Mouse (Mus musculus): Measurements from ENCODE around the gene Pigk.

Gene Pigk

DNA sequence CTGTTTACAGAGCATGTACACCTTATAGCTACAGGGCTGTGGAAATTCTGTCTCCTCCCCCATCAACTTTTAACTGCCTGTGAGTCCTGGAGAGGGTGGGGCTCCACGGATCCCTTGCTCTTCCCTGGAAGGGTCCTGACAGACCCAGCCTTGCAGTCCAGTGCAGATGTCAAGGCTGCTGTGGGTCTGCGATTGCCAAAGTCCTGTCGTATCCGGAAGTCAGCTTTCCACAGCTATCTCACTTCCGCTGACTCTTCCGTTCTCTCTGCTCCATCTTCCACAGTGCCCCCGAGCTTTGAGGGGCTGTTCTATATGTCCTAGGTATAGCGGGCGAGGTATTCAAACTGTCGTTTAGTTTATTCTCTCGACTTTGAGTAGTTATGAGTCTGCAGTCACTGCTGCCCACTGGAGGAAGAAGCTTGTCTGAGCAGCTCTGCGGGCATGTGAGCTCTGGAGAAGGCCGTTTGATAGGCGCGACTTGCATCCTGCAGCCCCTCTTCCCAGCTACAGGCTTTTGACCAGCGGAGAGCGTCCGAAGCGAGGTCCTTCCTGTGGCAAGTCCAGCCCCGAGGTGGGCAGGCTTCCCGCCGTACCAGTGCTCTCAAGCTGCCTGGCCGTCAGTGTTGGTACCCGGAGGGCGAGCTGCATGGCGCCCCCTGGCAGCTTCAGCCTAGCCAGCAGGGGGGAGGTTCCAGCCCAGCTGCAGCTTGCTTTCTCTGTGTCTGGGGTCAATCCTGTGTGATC lies 49.4 kb downstream of the Pigk start:
- intact Hi-C loops (cut with DNase I), result loop anchor here (10.0 kb wide), 1 partner anchor 741 kb away; no protein-coding TSS in a partner anchor

DNA sequence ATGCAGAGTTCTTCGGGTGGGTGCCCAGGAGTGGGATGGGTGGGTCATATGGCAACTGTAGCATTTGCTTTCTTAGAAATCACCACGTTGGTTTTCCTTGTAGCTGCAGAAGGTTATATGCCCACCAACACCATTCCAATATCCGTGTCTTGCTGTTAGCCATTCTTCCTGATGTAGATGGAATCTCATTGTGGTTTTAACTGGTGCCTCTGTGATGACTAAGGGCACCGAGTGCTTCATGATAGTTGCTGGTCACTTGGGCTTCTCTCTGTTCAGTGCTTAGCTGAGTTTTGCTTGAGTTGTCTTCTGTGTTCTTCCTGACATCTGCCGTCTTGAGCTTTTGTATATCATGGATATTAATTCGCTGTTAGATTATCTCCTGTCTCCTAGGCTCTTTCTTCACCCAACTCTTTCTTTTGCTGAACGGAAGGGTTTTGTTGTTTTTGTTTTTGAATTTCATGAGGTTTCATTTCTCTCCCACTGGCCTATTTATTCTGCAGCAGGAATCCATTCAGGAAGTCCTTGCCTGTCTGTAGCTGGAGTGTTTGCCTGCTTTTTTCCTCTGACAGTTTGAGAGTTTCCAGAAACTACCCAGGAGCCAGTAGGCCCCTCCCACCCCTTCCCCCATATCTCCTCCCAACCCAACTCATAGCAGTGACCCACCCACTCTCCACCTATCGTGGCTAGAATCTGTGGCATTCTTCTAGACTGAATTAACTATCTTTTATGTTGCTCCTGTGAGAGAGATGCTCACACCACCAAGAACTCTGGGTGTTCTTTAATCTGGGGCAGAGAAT lies 50.8 kb downstream of the Pigk start:
- intact Hi-C loops (cut with DNase I), result loop anchor here (10.0 kb wide), 1 partner anchor 740 kb away; no protein-coding TSS in a partner anchor

DNA sequence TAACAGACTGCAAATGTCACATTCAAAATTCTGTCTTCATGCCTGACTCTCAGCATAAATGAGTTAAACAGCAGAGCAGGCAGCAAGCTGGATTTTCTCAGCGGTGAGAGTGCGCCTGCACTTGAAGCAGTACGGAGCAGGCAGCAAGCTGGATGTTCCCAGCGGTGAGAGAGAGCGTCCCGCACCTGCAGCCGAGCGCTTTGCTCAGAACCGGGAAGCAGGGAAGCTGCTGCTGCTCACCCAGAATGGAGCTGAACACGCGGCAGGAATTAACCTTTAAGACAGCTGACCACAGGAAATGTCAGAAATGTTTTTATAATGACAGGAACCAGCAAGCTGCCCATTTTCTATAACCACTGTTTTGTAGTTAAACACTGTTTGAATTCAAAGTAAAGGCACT lies 53.6 kb downstream of the Pigk start:
- intact Hi-C loops (cut with DNase I), result loop anchor here (10.0 kb wide), 1 partner anchor 737 kb away; no protein-coding TSS in a partner anchor

DNA sequence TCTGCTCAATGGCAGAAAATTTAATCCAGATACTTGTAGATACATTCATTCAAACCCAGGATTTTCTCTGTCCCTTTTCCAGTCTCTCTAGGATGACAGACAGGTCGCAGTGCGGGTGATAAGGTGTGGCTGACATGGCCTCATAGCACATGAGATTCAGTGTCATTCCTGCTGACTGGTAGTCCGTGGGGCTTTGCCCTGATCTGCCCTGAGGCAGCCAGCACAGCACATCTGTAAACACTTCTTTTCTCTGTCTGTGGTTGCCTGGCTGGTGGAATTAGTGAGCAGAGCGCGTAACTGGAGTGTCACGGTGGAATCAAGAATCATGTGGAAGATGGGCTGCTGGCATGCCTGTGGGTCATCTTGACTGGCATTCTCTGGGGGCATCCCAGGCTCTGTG lies 56.2 kb downstream of the Pigk start:
- intact Hi-C loops (cut with DNase I), result no loop called here

DNA sequence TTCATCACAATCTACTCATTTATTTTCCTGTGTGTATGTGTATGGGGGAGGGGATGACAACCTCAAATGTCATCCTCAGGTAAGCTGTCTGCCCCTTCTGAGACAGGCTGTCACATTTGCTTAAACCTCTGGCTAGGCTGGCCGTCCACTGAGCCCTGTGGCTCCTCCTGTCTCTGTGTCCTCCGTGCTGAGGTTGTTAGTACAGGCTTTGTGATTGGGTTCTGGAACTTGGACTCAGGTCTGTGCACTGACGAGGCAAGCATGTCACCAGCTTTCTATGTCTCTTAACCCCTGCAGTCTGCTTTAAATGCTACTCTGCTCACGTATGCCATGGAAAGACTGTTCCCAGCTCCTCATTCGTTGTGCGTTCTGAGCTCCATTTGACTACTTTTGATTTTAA lies 62.5 kb downstream of the Pigk start:
- intact Hi-C loops (cut with DNase I), result no loop called here

DNA sequence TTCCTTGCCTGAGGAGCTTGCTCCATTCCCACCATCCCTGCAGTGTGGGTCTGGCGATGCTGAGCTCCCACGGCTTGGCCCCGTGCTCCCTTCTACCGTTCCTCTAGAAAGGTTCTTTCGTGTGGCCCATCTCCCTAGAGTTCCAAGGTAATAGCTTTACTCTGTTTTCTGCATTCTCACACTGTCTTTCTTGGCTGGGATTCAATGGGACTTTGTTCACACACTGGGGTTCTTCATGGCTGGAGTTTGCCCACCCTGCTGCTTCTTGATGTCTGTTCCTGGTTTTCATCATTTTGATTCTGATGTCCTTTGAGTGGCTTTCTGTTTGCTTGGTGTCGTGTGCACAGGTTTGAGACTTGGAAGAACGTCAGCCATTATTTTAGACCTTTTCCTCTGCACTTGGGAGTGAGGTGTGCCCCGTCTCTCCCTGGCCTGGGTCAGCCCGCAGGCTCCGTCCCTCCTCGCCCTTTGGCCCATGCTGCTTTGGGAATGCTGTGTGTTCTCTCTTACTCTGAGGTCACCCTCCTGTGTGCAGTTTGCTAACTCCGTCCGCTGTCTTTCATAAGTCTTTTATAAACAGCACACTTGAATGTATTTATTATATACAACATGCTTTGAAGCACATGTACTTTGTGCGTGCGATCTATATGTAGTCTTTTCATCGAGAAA lies 63.1 kb downstream of the Pigk start:
- intact Hi-C loops (cut with DNase I), result no loop called here

DNA sequence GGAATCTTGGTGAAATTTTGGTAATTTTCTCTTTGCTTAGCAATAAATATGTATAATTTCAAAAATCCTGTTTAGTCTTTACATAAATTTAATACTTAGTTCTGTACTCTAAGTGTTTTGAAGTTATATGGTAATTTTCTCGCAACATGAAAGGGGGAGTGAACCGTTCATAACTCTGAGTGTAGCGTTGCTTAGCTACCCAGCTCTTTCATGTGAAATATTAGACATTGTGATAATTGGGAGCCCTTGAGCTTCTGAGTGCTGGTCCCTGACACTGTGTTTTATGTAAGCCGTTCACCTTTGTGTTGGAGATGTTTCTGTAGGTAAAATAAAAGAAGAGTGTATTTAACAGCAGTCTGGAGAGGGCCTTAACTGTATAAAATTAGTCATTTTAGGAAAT lies 65.9 kb downstream of the Pigk start:
- intact Hi-C loops (cut with DNase I), result loop anchor here (10.0 kb wide), 2 partner anchors 475 to 875 kb away; no protein-coding TSS in a partner anchor

DNA sequence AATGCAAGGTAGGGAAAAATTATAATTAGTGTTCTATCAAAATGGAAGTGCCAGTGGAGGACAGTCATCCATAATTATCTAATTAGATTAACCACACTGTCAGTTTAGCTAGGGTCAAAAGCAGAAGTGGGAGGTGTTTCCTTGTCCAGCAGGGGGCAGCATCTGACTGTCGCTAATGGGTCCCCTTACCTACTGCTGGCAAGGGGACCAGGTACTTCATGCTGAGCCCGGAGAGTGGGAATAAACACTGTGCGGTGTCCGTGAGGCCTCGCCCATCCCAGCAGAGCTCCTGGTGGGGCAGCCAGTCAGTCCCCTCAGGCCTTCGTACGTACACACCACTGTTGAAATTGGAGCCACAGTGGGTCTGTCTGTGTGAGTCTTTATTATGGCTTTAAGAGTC lies 69.9 kb downstream of the Pigk start:
- intact Hi-C loops (cut with DNase I), result loop anchor here (10.0 kb wide), 2 partner anchors 471 to 871 kb away; no protein-coding TSS in a partner anchor

DNA sequence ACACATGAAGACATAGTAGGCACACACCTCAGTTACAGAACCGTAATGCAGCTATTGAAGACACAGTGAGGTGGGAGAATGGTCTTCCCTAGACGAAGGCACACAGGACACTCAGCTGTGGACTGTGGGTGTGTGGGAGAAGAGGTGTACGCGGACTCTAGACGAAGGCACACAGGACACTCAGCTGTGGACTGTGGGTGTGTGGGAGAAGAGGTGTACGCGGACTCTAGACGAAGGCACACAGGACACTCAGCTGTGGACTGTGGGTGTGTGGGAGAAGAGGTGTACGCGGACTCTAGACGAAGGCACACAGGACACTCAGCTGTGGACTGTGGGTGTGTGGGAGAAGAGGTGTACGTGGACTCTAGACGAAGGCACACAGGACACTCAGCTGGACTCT lies 70.5 kb downstream of the Pigk start:
- intact Hi-C loops (cut with DNase I), result loop anchor here (10.0 kb wide), 2 partner anchors 470 to 870 kb away; no protein-coding TSS in a partner anchor

DNA sequence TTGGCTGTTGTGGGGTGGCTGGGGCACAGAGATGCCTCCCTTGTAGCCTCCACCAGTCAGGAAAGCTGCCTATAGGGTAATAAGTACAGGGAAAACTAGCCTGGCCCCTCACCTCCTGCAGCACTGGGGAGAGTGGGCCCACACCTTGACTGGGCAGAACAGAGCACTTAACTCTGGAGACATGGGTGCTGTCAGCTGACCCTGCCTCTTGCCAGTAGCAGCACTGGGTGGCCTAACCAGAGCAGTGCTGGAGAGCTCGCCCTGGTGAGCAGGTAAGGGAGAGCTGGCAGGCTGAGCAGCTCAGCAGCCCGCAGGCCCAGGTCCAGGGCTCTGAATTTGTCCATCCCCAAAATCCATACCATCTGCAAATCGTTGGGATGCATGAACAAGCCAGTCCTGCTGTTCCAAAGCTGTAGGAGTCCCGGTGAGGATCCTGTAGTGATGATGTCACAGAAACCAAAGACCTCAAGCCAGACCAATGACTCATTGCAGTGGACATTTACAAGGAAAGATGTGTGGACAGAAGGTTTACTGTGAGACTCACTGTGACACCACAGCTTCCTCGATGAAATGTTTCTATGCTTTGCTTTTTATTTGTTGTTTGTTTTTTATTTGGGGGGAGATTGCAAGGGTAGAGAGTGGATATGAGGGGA lies 74.5 kb downstream of the Pigk start:
- intact Hi-C loops (cut with DNase I), result loop anchor here (5.0 to 10.0 kb wide), 3 partner anchors 169 to 866 kb away; no protein-coding TSS in a partner anchor

DNA sequence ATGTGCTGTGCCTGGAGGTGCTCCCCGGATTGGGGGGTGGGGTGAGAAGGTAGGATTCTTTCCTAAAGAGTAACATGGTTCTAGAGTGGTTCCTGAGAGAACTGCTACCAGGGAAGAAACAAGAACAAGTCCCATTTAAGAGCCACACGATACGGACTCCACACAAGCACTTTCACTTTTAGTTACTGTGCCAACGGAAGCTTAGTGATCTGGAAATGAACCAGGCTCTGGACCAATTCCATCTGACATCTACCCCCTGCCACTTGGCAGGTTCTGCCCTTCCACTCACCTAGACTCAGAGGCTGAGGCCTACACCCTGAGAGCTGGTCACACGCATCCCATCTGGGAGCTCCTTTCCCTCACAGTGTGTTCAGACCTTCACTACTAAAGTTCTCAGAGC lies 78.7 kb downstream of the Pigk start:
- intact Hi-C loops (cut with DNase I), result no loop called here

DNA sequence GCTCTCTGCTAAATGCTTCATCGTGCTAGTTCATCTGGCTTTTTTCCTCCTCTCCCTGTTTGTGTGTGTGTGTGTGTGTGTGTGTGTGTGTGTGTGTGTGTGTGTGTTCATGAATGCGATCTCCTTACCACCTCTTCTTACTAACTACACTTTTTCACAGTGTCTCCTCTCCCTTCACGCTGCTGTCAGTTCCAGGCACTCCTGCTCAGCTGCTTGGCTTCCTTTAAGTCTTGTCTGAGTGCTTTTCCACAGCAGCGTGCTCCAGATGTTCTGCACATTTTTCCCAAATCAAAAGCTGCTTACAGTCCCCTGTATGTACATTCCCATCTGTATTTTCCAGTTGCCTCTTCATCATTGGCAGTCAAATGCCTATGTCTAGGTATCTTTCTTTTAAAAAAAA lies 79.1 kb downstream of the Pigk start:
- intact Hi-C loops (cut with DNase I), result no loop called here

DNA sequence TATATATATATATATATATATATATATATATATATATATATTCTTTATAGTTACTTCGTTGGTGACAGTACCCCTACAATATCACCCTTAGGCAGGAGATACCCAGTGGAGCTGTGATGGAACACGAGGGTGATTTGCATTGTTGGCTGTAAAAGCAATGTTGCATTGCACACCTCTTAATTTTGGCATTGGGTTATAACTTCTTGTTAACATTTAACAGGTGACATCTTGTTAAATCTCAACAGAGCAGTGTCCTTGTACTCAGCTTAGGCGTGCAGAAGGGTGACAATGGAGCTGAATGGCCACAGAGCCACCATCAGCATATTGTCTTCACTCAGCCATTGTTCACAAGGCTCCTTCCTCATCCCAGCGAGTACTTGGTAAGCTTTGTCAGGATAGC lies 82.3 kb downstream of the Pigk start:
- intact Hi-C loops (cut with DNase I), result no loop called here

DNA sequence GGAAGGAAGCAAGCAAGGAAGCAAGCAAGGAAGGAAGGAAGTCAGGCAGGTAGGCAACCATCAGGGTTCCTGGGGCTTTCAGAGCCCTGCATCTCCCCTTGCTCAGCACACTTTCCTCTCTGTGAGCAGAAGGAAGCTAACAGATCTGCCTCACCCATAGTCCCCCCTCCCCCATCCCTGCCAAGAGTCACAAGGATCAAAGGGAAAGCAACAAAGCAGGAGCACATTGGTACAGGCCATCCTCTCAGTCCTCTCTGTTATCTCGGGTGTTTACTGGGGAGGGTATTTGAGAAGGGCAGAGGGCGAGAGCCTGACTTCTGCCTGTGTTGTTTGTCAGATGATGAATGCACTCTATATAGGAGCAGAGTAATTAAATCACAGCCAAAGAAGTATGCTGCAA lies 83.5 kb downstream of the Pigk start:
- intact Hi-C loops (cut with DNase I), result no loop called here

DNA sequence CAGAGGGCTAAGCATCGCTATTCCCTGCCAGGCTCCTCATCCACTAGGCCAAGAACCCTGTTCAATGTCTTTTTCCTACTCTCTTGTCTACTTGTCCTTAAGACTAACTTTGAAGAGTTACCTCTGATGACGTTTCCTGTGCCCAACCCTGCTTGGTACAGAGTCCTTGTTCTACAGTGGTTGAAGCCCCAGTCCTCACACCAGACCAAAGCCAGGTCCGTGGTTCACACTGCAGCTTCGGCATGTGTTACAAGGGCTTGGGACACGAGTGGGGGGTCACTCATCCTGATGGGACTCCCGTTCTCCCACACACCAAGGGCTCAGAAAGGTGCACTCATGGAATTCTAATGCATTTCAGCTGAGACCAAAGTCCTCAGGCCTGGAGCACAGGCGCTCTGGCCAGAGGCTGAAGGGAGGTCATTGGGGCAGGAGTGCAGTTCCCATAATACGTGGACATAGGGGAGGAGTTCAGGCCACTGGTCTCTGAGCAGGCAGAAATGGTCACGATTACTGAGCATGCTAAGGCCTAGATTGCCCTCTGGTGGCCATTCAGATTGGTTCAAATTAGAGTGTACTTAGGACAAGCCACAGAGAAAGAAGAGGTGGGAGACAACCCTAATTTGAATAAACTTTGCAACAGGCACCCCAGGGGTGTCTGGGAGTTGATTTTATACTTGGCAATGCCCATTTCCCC lies 86.0 kb downstream of the Pigk start:
- intact Hi-C loops (cut with DNase I), result no loop called here

DNA sequence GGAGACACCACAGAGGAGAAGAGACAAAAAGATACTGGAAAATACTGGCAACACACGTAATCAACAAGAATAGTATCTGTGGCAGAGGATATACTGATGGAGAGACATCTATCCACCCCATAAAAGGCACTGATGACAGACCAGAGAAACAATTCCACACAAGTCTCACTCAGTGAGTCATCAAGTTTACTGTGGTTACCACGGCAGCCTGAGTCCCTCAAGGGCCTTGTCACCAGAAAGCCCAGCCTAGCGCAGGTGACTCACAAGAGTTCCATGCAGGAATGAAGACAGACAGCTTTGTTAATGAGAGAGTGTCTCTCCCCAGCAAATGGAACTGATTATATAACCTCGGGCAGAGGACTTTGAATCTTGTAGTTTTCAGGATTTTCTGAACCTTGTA lies 100.0 kb downstream of the Pigk start:
- intact Hi-C loops (cut with DNase I), result no loop called here

DNA sequence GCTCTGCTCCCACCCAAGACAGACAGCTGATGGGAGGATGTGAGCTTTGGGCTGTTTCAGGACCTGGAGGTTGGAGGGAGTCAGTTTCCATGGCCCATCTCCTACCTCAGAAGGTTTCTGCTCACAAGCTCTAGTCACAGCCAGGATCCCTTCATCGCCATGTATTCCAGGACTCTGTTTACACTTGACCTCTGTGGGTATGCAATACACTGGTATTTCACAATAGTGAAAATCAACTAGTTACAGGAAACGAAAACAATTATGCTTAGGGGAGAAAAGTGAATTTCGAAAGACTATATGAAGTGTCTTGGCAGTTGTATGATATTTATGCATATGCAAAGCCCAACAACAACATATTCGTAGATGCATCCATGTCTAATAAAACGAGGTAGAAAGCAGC lies 101.2 kb downstream of the Pigk start:
- intact Hi-C loops (cut with DNase I), result no loop called here

DNA sequence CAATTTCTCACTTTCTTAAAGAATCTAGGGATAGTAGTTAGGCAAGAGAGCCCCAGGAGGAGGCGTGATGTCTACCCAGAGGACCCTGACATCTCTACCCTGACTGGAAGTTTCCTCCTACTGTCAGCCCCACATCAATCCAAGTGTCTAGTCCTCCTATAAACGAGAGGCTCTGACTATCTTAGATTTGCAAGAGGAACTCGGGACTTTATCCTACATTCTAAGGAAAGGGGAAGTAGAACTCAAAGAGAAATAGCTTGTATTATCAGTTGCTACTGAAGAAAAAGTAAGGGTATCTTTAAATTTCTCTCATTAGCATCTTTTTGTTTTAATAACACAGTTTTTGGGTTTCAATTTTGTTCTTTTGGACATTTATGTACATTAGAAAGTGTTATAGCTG lies 106.5 kb downstream of the Pigk start:
- intact Hi-C loops (cut with DNase I), result no loop called here

DNA sequence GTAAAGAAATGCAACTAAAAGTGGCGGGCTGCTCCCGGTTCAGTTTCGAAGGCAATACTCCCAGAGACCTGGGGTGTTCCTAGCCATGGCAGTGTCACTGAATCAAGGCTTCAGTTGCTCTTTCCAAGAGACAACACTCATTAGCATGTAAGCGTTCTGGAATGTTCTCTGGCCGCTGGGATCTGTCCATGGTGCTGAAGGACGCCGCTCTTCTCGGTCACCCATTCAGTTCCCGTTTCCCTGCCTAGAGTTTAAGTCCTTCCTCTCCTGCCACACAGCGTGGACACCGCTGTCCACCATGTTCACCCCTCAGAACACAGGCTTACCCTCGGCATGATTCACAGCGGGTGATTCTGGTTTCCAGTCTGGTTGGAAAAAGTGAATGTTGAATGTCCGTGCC lies 107.3 kb downstream of the Pigk start:
- intact Hi-C loops (cut with DNase I), result no loop called here

DNA sequence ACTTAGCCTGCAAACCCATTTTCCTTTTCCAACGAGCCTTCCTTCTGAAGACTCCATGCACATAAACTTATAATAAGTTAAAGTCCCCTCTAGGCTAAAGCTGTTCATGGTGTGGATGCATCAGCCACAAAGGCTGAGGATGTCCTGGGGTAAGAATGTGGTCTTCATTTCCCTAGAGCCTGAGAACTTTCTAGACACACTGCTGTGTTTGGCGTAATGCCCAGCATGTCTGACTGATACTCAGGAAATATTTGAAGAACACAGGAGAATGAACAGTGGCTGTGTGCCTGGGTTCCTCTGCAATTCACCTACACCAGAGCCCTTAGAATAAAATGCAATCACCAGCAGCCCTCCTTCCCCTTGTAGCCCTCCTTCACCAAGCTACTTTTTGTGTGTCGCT lies 117.5 kb downstream of the Pigk start:
- intact Hi-C loops (cut with DNase I), result no loop called here

DNA sequence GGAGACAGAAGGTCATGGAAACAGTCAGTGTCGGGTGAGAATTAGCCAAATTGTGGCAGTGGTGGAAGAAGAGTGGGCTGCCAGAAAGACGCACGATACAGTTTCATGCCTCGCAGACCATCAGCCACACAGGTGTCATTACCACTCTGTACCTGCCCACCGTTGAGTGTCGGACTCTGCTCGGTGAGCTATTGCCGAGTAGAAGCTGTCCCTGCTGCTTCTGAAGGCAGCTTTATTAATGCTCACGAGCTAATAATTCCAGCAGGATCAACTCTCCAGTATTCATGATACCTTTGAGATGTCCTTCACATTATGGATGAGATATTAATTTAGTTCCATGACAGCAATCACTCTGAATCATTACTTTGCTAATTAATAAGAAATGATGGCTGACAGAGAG lies 118.1 kb downstream of the Pigk start:
- intact Hi-C loops (cut with DNase I), result no loop called here

Data from adrenal gland (tissue).